Mouse (Mus musculus) adrenal gland, adult (tissue): ENCODE measurements at regions not wholly inside any gene's neighbourhood (a gene's known extent, or its start where the extent isn't known, plus 50 kb on each side); places are given as distances from the start of the nearest gene placed in this dataset.

Experiments used
- DNase-seq, 2 experiments: peaks; one replicate each; pipeline ENCODE4 v3.0.0; 2022 to 2023; ENCODE audit warnings: low spot score in 1 of 2; ENCODE audit not compliant: inconsistent age in 2 of 2

GRCm38 (mm10) chr7:69581668-69582067 lies 784.9 kb downstream of the Nr2f2 start:
- DNase-seq, result no peak

- no peak for DNase-seq
Measured at GRCm38 (mm10) chr7:69578958-69579810, 787.4 kb downstream of the Nr2f2 start.

- DNase-seq, result no peak
Measured at GRCm38 (mm10) chr7:69577754-69578153, 788.8 kb downstream of the Nr2f2 start.

GRCm38 (mm10) chr7:69576596-69576995 lies 789.9 kb downstream of the Nr2f2 start:
- DNase-seq, result no peak

- no peak for DNase-seq
Measured at GRCm38 (mm10) chr7:69573730-69574129, 792.8 kb downstream of the Nr2f2 start.

GRCm38 (mm10) chr7:69572626-69573394 lies 793.7 kb downstream of the Nr2f2 start:
- no peak for DNase-seq

GRCm38 (mm10) chr7:69566949-69567348 lies 799.6 kb downstream of the Nr2f2 start:
- no peak for DNase-seq

GRCm38 (mm10) chr7:69564432-69564831 lies 802.1 kb downstream of the Nr2f2 start:
- no peak for DNase-seq

- DNase-seq, result no peak
Measured at GRCm38 (mm10) chr7:69554776-69555175, 805.7 kb upstream of the Arrdc4 start.

- DNase-seq, result no peak
Measured at GRCm38 (mm10) chr7:69553981-69554380, 804.9 kb upstream of the Arrdc4 start.

GRCm38 (mm10) chr7:69536072-69536471 lies 787.0 kb upstream of the Arrdc4 start:
- no peak for DNase-seq

GRCm38 (mm10) chr7:69513966-69514365 lies 764.9 kb upstream of the Arrdc4 start:
- no peak for DNase-seq

- DNase-seq, result no peak
Measured at GRCm38 (mm10) chr7:69510389-69510788, 761.3 kb upstream of the Arrdc4 start.

- DNase-seq, result peak in 1 of 2 experiments; percentile 24
Measured at GRCm38 (mm10) chr7:69493062-69493930, 744.3 kb upstream of the Arrdc4 start.

GRCm38 (mm10) chr7:69490566-69491466 lies 741.8 kb upstream of the Arrdc4 start:
- DNase-seq, result peak; percentile 71 to 92

GRCm38 (mm10) chr7:69488630-69489029 lies 739.6 kb upstream of the Arrdc4 start:
- no peak for DNase-seq

- no peak for DNase-seq
Measured at GRCm38 (mm10) chr7:69487111-69487510, 738.1 kb upstream of the Arrdc4 start.

GRCm38 (mm10) chr7:69484552-69484951 lies 735.5 kb upstream of the Arrdc4 start:
- no peak for DNase-seq
